Mouse (Mus musculus) forebrain, embryonic 11.5 days (tissue): ENCODE measurements around the gene Myl3. TPM values are rescaled to one million over a fixed set of nuclear protein-coding genes. Genes with fewer than 3 reads are reported as not detected.

ENCODE experiments used
- ATAC-seq: fragments of 200-750 bp; cut with Nextera tagmentation; replicated peaks from 2 replicates; pipeline ENCODE4 v1.8.0; 2017; ENCODE audit warnings: moderate TSS enrichment; ENCODE audit not compliant: low FRiP score
- DNase-seq: peaks from one replicate; pipeline ENCODE4 v3.0.0-alpha.2; 2017; ENCODE audit warnings: low spot score
- H3K27ac ChIP-seq: fragments of 300-500 bp; sonication (generic); 2 replicates; pipeline ENCODE4 v1.5.1; 2014; ENCODE audit warnings: low read depth, low read length
- H3K27me3 ChIP-seq: fragments of 300-500 bp; sonication (generic); 2 replicates; pipeline ENCODE4 v1.6.1; 2014; ENCODE audit warnings: mild to moderate bottlenecking, low read length, mixed read lengths; ENCODE audit not compliant: control insufficient read depth, insufficient read depth
- H3K36me3 ChIP-seq: fragments of 300-500 bp; sonication (generic); 2 replicates; pipeline ENCODE4 v1.6.1; 2014; ENCODE audit warnings: mild to moderate bottlenecking, low read length, moderate library complexity, mixed read lengths; ENCODE audit not compliant: control insufficient read depth, insufficient read depth
- H3K4me1 ChIP-seq: fragments of 300-500 bp; sonication (generic); replicated peaks from 2 replicates; pipeline ENCODE4 v1.6.1; 2014; ENCODE audit warnings: low read length, mixed read lengths; ENCODE audit not compliant: control insufficient read depth, insufficient read depth
- H3K4me2 ChIP-seq: fragments of 300-500 bp; sonication (generic); 2 replicates; pipeline ENCODE4 v1.6.1; 2014; ENCODE audit warnings: low read depth, mild to moderate bottlenecking, low read length, moderate library complexity, mixed read lengths; ENCODE audit not compliant: severe bottlenecking
- H3K4me3 ChIP-seq: fragments of 300-500 bp; sonication (generic); 2 replicates; pipeline ENCODE4 v1.5.1; 2014; ENCODE audit warnings: low read depth, low read length
- H3K9ac ChIP-seq: fragments of 300-500 bp; sonication (generic); 2 replicates; pipeline ENCODE4 v1.6.1; 2014; ENCODE audit warnings: low read length
- H3K9me3 ChIP-seq: fragments of 300-500 bp; sonication (generic); 2 replicates; pipeline ENCODE4 v1.6.1; 2016; ENCODE audit warnings: low read length, mixed read lengths; ENCODE audit not compliant: control insufficient read depth
- WGBS: fragments of 180-500 bp; shearing (Covaris S2); extraction: QIAGEN DNeasy Blood & Tissue Kit; methylation state at CpG from one replicate; pipeline ENCODE4 v1.1.7; 2014; 5-methylcytosine and 5-hydroxymethylcytosine counted together
- polyA plus RNA-seq: library from polyadenylated mRNA; unstranded; fragments of >200 nt; fragmentation: Nextera tagmentation; extraction: Ambion mirVana; gene quantifications from 2 replicates; pipeline ENCODE4 v1.2.1, GENCODE M21; 2014

Myl3 gene
- polyA plus RNA-seq, 1 experiment from 2014 or later, result not detected

- Histone ChIP-seq H3K27me3 (no peaks in the 10 kb centered on the region), H3K36me3 (no peaks in the 10 kb centered on the region), H3K4me2 (no peak overlapping the region), H3K4me3 (no peak overlapping the region), H3K4me1 (no peaks in the 10 kb centered on the region), H3K9ac (no peak overlapping the region), H3K9me3 (no peaks in the 10 kb centered on the region), H3K27ac (no peak overlapping the region)
- no peak for DNase-seq
- ATAC-seq, result no peak
- 87% methylated on average over 10 of the region's 10 CpGs for WGBS
Observed at GRCm38 (mm10) chr9:110797013-110797412, 55.4 kb downstream of the Myl3 start.

DNA sequence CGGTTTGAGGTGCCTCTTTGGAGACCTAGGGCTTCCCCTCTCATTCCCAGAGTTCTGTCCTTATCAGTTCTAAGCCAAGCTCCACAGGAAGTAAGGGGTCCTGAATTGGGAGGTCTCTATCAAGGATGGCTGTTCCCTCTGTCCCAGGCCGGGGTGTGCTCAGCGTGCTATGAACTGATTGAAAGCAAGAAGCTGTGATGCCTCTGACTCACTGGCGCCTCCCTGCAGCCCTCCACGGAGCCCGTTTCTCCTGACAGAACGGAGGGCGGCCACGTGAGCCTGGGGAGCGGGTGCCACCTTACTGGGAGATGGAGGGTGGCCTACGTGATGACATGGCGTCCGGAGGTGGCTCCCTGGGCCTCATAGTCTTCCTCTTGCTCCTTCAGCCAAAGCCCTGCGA is 56.2 kb downstream of the Myl3 start, which contains the start of gene Prss42:
TSS of gene Prss42 (plus strand) at position 301 of the 400 bp plus-strand sequence.
- H3K4me3 ChIP-seq, result no peak within 1 kb of the TSS
- no peaks in the 10 kb centered on the region for H3K36me3 ChIP-seq
- H3K4me2 ChIP-seq, result no peak within 1 kb of the TSS
- H3K9me3 ChIP-seq, result no peaks in the 10 kb centered on the region
- ATAC-seq (no peak), DNase-seq (no peak)
- no peak within 1 kb of the TSS for H3K27ac ChIP-seq
- no peaks in the 10 kb centered on the region for H3K27me3 ChIP-seq
- WGBS, result 93% methylated on average over 14 of the region's 14 CpGs
- H3K9ac ChIP-seq, result no peak within 1 kb of the TSS
- H3K4me1 ChIP-seq, result no peaks in the 10 kb centered on the region

DNA sequence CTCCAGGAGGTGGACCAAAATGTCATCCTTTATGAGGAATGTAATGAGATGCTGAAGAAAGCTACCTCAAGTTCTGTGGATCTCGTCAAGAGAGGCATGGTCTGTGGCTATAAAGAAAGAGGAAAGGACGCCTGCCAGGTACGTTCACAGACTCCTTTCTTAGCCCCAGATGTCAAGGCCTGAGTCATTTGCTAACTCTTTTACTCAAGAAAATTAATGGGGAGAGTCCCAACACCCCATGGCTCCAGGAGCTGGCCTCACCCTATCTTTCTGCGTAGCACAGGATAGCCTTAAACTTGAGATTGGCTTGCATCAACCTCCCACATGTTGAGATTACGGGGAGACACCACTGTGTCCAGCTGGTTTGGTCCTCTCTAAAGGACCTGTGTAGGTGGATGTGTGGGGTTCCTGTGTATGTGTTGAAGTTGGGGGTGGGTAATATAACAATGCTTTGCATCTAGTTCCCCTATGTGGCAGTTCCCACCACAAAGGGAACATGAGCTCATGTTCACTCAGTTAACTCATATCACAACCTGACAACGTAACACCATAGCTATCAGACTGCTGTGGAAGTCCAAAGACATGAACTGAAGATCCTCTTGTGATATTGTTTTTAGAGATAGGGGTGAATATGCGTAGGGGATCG is 59.3 kb downstream of the Myl3 start:
- no peaks in the 10 kb centered on the region for H3K9me3 ChIP-seq
- no peak overlapping the region for H3K27ac ChIP-seq
- no peak overlapping the region for H3K4me2 ChIP-seq
- ATAC-seq (no peak), DNase-seq (no peak)
- H3K4me1 ChIP-seq, result no peaks in the 10 kb centered on the region
- H3K36me3 ChIP-seq, result no peaks in the 10 kb centered on the region
- H3K4me3 ChIP-seq, result no peak overlapping the region
- H3K27me3 ChIP-seq, result no peaks in the 10 kb centered on the region
- 93% methylated on average over 8 of the region's 8 CpGs for WGBS
- no peak overlapping the region for H3K9ac ChIP-seq

- DNase-seq, result no peak
- Histone ChIP-seq H3K4me2 (no peak overlapping the region), H3K4me1 (no peaks in the 10 kb centered on the region), H3K4me3 (no peak overlapping the region), H3K36me3 (no peaks in the 10 kb centered on the region), H3K27ac (no peak overlapping the region), H3K27me3 (no peaks in the 10 kb centered on the region), H3K9me3 (no peaks in the 10 kb centered on the region), H3K9ac (no peak overlapping the region)
- ATAC-seq, result no peak
- 70% methylated on average over 4 of the region's 4 CpGs for WGBS
Observed at GRCm38 (mm10) chr9:110803294-110803693, 61.6 kb downstream of the Myl3 start.

- no peaks in the 10 kb centered on the region for H3K36me3 ChIP-seq
- no peak overlapping the region for H3K9ac ChIP-seq
- 87% methylated on average over 4 of the region's 4 CpGs for WGBS
- no peak for DNase-seq
- H3K27ac ChIP-seq, result no peak overlapping the region
- no peaks in the 10 kb centered on the region for H3K9me3 ChIP-seq
- no peak overlapping the region for H3K4me2 ChIP-seq
- H3K4me1 ChIP-seq, result no peaks in the 10 kb centered on the region
- ATAC-seq, result no peak
- H3K27me3 ChIP-seq, result no peaks in the 10 kb centered on the region
- no peak overlapping the region for H3K4me3 ChIP-seq
Observed at GRCm38 (mm10) chr9:110810051-110810450, 68.4 kb downstream of the Myl3 start.

GRCm38 (mm10) chr9:110813789-110814188 is 72.1 kb downstream of the Myl3 start, which contains the start of gene Prss44:
Gene Prss44, plus strand, starts transcription at chr9:110813994.
- Histone ChIP-seq H3K36me3 (no peaks in the 10 kb centered on the region), H3K4me3 (no peak within 1 kb of the TSS), H3K27ac (no peak within 1 kb of the TSS), H3K4me2 (no peak within 1 kb of the TSS), H3K4me1 (no peaks in the 10 kb centered on the region), H3K9ac (no peak within 1 kb of the TSS), H3K9me3 (no peaks in the 10 kb centered on the region), H3K27me3 (no peaks in the 10 kb centered on the region)
- no peak for ATAC-seq
- no peak for DNase-seq
- 66% methylated on average over 18 of the region's 18 CpGs for WGBS

Other genes starting within 250 kb of the Myl3 start
- 48.7 and 56.9 TPM in 2 replicates for gene Setd2, start 209.3 kb upstream of the Myl3 start, polyA plus RNA-seq
- 20.6 and 22.9 TPM in 2 replicates for gene Nradd, start 117.4 kb upstream of the Myl3 start, polyA plus RNA-seq
- gene Nbeal2, start 87.7 kb upstream of the Myl3 start, polyA plus RNA-seq, result 2.2 and 2.4 TPM in 2 replicates
- gene Ccdc12, start 85.4 kb upstream of the Myl3 start, polyA plus RNA-seq, result 149 and 164 TPM in 2 replicates
- gene Pth1r, start 5.3 kb downstream of the Myl3 start, polyA plus RNA-seq, result 19.5 and 21.3 TPM in 2 replicates
- not detected in 2 replicates for gene Prss42, start 56.3 kb downstream of the Myl3 start, polyA plus RNA-seq
- not detected in 2 replicates for gene Prss44, start 72.1 kb downstream of the Myl3 start, polyA plus RNA-seq
- gene Prss43, start 84.8 kb downstream of the Myl3 start, polyA plus RNA-seq, result not detected in 2 replicates
- not detected in 2 replicates for gene Prss45, start 92.7 kb downstream of the Myl3 start, polyA plus RNA-seq
- gene Prss46, start 102.6 kb downstream of the Myl3 start, polyA plus RNA-seq, result not detected in 2 replicates
- gene Prss50, start 116.1 kb downstream of the Myl3 start, polyA plus RNA-seq, result 0.17 and 0.19 TPM in 2 replicates
- 0.71 and 1.1 TPM in 2 replicates for gene Als2cl, start 138.0 kb downstream of the Myl3 start, polyA plus RNA-seq
- gene Tmie, start 138.3 kb downstream of the Myl3 start, polyA plus RNA-seq, result 0.07 and 0.12 TPM in 2 replicates
- gene Fam240a, start 175.0 kb downstream of the Myl3 start, polyA plus RNA-seq, result not detected in 2 replicates
- not detected in 2 replicates for gene Tdgf1, start 204.3 kb downstream of the Myl3 start, polyA plus RNA-seq
- 0.27 TPM in 1 of 2 replicates, not detected in the other for gene Lrrc2, start 209.7 kb downstream of the Myl3 start, polyA plus RNA-seq
- not detected in 2 replicates for gene Rtp3, start 248.7 kb downstream of the Myl3 start, polyA plus RNA-seq